Mouse (Mus musculus) A20 (cell line): Measurements from ENCODE around the gene Vmn1r217.
"Not testable (repeated sequence)": the region's sequence is repeated elsewhere in the genome, so short reads cannot be mapped to it uniquely, and the experiment has no call there.

ENCODE experiments used
- DNase-seq: peaks from one replicate; pipeline ENCODE4 v3.0.0-alpha.2; 2011; ENCODE audit warnings: low read depth, low spot score

The Vmn1r217 gene

GRCm38 (mm10) chr13:23118126-23118525, at the start of gene Vmn1r217:
Gene Vmn1r217 (minus strand): TSS chr13:23118226.
- DNase-seq, result not testable (repeated sequence)

DNA sequence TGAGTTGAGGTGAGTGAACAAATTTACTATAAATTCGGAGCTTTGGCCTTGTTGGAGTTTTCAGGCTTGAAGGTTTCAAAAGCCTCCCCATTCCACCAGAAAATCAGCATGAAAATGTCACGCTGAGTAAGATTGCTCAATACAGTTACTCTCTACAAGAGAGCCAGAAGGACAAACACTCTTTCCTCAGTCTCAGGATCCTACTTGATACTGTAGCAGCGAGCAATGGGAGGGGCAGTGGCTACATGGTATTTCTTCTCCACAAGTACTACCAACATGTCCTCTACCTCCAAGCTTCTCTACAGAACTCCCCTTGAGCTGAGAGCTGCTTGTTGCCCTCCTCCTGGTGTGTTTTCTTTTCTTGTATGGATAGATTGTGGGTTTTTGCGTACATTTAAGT, 48.4 kb upstream of the Vmn1r217 start:
- DNase-seq, result not testable (repeated sequence)

DNA sequence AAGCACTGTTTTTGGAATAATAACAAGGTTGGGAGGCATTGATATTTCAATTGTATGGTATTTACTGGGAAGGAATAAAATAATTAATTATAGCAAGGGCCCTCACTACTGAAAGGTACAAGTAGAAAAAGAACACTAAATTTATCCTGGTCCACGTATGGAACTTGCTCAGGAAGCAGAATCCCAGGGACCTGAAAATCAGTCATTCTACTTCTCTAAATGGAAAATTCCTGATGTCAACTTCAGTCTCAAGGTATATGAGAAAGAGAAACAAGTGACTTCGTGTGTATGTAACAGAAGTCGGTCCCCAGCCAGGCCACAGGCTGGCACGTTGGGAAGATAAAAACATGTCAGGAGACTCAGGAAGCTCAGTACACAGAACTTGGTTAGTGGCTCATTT, 41.0 kb upstream of the Vmn1r217 start, which contains the start of gene Vmn1r219:
TSS of gene Vmn1r219 (plus strand) at position 301 of the 400 bp plus-strand sequence.
- no peak for DNase-seq

DNA sequence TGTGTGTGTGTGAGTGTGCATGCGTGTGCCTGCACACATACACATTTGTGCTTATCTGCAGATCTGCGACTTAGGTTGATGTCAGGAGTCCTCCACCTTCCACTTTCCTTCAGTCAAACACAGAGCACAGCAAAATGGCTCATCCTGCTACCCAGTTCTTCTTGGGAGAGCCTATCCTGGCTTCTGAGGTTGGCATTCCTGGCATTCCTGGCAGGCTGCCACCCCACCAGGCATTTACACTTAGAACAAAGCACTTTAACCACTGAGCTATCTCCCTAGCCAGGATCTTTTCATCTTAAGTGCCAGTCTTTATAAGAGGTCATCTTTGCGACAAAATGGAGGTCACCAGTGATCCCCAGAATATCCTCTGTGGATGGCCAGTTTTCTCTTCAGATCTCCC, 39.8 kb upstream of the Vmn1r217 start:
- no peak for DNase-seq

- no peak for DNase-seq
These were observed 20.9 kb upstream of the Vmn1r217 start for GRCm38 (mm10) chr13:23138880-23139279.

DNA sequence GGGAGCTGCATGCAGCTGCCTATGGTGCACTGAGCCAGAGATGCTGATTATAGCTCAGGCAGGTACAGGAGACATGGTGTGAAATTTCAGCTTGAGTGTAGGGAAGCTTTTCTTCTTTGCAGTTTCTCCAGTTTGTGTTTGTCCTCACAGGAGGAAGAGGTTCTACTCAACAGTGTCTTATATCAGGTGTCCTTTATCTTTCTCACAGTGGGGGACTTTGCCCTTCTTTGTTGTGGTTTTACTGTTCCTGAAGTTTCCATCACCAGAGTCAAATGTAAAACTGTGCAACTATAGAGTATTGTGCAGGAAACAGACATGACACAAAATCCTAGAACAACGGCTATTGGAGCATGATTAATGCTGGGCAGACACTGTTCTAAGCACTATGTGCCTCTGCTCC, 15.5 kb upstream of the Vmn1r217 start:
- DNase-seq, result no peak

DNA sequence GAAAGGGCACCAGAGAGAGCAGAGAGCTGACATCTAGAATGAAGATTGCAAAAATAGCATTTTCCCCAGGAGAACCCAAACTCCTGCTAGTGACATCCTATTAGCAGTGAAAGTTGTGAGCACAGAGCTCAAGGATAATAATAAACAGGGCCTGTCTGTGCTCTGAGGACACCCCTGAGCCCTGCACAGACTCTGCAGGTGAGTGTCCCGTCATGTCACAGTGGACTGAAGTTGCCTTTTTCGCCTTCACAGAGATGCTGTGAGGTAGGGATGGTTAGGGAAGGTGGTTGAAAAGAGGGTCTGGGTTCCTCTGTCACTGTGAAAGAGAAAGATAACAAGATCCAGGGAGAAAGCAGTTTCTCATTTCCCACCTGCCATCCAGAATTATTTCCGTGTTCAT, 15.1 kb upstream of the Vmn1r217 start, which contains the start of gene Vmn1r218:
TSS of gene Vmn1r218 (plus strand) at position 57 of the 400 bp plus-strand sequence.
- DNase-seq, result no peak

- DNase-seq, result no peak
These were observed 2.6 kb upstream of the Vmn1r217 start for GRCm38 (mm10) chr13:23120611-23121010.

GRCm38 (mm10) chr13:23094386-23094785, 23.6 kb downstream of the Vmn1r217 start:
- DNase-seq, result no peak

- DNase-seq, result no peak
These were observed 48.7 kb downstream of the Vmn1r217 start for GRCm38 (mm10) chr13:23069312-23069711.

DNA sequence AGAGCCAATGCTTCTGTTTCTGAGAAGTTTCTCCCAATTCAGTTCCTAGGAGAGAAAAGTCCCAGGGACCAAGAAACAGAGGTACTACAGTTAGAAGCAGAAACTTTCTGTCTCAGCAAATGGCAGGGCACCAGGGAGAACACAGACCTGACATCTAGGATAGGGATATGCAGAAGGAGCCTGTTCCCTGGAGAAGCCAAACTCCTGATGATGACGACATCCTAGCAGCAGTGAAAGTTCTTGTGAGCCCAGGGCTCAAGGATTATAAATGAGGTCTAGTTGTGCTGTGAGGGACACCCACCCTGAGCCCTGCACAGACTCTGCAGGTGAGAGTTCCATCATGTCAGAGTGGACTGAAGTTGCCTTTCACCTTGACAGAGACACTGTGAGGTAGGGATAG, 50.3 kb downstream of the Vmn1r217 start, which contains the start of gene Vmn1r215:
TSS of gene Vmn1r215 (plus strand) at position 301 of the 400 bp plus-strand sequence.
- no peak for DNase-seq

DNA sequence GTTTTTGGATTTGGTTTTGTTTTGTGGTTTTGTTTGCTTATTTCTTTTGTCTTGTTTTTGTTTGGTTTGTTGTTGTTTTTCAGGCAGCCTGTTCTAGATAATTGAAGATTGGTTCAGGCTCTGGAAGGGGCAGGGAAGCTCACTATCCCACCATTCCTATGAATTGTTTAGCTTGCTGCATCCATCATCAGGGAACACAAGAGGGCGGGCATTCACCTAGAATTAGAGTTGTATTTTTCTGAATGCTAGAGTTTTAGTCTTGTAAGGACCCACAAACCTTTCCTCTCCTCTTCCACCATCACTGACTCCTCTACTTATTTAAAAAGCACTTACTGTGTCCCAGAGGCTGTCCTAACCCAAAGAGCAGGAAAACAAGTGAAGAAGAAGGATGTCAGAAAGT, 60.2 kb downstream of the Vmn1r217 start:
- no peak for DNase-seq
